Mouse (Mus musculus): ENCODE data around the gene Rai1.

The Rai1 gene

DNA sequence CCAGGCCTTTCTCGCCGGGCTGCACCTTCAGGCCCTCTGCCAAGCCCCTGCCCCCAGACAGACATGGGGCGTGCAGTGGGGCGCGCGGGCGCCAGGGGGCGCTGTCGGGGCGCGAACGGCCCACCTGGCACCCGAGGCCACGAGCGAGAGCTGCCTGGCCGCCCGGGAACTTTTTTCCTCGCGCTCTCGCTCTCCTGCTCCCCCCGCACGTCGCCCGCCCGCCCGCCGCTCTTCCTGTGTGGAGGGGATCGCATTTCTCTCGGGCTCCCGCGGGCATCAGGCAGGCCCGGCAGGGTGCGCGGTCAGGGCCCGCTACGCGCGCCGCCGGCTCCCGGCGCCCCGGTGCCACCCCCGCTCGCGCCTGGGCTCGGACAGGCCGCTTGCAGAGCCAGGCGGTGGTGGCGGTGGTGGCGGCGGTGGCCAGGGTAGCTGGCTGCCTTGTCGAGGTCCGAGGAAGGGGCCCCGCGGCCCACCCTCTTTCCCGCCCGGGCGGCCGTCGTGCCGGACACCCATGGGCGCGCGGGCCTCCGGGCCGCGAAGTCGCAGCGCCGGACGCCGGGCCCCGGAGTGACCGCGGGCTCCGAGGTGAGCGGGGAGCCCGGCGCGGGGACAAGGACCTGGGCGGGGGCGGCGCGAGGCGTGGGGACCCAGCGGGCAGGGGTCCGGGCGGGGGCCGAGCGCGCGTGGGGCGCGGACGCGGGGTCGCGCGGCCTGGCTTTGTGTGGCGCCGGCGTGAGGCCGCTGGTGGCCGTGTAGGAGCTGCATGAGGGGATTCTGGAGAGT, at the start of gene Rai1:
Gene Rai1 (plus strand): TSS at position 204 of the 783 bp plus-strand sequence.
- DNase-seq, result peak; percentile 91

DNA sequence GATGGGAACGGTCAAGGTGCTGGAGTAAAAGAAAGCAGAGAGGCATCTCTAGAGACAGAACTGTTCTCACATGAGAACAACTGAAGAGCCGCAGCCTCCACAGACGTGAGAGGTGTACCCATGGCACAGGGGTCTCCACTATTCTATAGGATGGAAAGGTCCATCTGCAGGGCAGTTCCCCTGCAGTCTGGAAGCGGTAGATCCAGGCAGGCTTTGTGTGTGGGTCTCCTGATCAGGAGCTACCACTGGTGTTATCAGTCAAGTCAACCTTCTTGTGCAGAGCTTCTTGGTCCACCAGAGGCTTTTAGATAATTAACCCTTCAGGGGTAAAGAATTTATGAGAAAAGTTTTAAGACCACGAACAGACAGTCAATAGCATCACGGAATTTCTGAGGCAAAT, 48.3 kb upstream of the Rai1 start:
- DNase-seq, result no peak

DNA sequence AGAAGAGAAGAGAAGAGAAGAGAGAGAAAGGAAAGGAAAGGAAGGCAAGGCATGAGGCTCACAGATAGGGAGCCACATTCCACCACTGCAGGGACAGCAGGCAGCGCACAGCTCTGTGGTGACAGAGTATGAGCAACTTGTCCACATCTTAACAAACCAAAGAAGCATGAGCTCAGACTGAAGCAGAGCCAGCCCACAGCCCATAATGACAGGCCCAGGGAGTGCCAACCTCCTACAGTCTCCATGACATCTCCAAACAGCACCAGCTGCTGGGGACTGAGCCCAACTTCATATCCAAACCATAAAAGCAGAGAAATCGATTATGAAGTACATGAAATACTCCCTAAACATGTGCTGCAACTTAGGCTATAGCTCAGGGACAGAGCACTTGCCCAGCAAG, 46.8 kb upstream of the Rai1 start:
- no peak for DNase-seq

DNA sequence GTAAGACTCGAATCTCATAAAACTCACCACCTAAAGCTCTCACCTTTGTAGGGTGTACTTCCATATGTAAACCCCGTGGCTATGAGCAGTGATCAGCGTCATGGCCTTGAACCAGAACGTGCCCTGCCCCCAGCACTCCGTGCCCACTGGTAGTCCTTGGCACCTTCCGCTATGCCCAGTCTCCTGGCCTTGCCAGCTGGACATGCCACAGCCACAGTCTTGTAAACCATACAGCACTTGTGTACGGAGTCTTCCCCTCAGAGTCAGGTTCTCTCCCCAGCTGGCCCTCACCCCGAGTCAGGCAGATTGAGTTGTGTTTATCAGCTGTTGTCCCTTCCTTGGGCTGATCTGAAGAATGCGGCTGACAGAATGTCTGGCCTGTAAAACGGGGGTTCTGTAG, 46.4 kb upstream of the Rai1 start:
- no peak for DNase-seq

DNA sequence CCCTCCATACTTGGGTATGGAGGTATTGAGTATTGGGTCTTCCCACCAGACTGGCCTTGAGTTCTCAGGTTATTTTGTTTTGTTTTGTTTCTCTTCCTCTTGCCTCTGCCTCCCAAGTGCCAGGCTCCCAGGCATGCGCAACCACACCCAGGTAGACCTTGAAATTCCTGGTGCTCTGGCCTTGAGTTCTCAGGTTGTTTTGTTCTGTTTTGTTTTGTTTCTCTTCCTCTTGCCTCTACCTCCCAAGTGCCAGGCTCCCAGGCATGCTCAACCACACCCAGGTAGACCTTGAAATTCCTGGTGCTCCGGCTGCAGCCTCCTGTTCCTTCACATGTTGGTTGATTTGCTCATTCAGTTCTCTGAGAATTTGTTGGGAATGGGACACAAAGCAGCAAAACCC, 44.8 kb upstream of the Rai1 start:
- no peak for DNase-seq

DNA sequence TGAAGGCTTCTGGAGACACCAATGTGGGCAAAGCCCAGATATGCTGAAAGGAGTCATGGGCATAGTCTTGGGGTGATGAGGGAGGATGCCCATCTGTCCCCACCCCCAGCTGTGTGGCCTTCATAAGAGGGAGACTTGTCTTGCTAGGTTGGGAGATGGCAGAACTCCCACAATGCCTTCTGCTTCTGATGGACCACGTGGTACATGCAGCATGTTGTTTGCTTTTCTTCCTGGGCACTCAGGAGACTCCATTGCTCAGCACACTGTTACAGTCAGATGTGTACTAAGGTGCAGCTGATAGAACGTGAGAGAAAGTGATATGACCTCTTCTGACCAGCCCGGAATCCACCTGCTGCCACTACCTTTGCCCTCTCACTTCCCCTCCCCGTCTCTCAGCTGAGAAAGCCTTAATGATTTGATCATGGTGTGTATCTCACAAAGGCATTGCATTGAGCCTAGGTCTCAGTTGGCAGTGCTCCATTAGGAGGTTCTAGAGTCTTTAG, 43.3 kb upstream of the Rai1 start:
- no peak for DNase-seq

DNA sequence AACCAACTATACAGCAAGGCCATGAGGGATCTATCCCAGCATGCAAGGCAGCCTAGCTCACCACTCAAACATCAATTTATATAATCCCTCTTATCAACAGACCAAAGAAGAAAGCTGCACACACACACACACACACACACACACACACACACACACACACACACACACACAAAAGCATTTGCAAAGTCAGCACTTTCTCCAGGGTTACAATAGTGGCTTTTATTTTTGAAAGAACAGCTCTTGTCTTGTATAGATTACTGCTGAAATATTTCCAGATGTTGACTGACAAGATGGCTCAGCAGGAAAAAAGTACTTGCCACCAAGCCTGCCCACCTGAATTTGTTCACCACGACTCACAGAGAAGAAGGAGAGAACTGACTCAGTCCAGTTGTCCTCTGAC, 39.5 kb upstream of the Rai1 start:
- DNase-seq, result no peak

DNA sequence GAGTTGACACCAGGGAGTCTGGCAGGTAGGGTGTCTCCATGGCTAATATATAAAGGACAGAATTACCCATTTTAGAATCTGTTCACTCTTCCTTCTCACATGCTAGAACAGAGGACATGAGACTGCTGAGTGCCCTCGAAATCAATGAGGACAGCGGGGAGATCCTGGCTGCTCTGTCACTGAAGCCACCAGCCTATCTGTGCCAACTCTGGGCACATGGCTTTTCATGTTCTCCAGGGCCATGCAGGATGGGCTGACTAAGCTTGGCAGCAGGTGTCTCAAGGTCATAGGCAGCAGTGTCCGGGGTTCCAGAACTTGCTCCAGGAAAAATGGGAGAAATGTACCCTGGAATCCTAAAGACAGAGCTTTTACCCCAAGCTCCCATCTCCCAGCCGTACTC, 37.2 kb upstream of the Rai1 start:
- DNase-seq, result no peak

DNA sequence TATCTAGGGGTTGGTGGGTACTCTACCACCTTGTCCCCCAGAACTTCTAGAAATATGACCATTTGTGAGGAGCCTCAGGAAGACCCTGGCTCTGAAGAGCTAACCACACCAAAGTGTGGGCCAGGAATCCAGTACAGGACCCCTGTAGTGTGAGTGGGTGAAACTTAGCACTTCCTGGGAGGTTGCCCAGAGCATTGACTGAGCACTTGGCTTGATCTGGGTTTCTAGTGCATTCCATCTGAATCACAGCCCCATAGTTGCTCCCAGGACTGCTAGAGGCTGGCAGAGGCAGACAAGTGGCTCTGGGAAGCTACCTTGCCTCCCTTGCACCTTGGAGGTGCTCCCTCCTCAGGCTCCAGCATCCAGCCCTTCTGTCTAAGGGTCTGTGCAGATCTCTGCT, 36.2 kb upstream of the Rai1 start:
- no peak for DNase-seq

DNA sequence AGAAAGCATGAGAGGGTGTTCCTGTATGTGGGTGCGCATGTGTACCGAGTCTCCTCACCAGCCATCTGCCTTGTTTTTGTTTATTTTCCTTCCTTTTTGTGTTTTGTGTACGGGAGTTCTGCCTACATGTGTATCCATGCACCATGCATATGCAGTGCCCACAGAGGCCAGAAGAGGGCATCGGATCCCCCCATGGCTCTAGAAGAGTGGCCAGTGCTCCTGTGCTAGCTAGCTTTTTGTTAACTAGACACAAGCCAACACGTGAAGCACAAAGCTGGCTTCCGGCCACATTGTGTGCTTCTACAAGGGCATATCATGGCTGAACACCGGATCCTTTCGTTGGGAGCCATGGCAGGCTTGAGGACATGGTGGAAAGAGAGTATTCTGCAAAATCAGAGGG, 34.2 kb upstream of the Rai1 start:
- DNase-seq, result peak; percentile 65

DNA sequence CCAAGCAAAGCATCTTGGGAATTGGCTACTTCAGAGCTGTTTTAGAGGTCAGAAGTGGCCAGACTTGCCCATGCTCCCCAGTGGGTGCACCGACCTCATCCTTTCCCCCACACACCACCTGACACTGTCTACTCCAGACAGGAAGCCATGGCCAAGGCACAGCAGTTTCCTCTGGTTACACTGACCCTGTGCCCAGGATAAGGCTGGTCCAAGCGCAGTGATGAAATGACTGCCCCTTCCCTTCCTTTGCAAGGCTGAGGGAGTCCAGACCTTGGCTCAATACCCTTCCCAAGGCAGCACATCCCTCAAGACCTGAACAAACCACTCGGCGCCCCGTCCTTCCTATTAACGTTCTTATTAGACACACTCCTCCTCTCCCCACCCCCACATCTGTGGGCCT, 33.6 kb upstream of the Rai1 start:
- no peak for DNase-seq

DNA sequence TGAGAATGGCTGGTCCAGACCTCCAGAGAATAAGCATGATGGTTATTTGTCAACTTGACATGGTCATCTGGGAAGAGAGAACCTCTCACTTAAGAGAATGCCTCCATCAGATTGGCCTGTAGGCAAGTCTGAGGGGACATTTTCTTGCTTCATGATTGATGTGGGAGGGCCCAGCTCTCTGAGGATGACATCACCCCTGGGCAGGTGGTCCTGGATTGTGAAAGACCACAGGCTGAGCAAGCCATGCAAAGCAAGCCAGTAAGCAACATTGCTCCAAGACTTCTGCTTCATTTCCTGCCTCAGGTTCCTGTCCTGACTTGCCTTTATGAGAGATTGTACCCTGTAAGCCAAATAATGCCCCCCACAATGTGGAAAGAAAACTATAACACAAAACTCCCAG, 31.7 kb upstream of the Rai1 start:
- no peak for DNase-seq

DNA sequence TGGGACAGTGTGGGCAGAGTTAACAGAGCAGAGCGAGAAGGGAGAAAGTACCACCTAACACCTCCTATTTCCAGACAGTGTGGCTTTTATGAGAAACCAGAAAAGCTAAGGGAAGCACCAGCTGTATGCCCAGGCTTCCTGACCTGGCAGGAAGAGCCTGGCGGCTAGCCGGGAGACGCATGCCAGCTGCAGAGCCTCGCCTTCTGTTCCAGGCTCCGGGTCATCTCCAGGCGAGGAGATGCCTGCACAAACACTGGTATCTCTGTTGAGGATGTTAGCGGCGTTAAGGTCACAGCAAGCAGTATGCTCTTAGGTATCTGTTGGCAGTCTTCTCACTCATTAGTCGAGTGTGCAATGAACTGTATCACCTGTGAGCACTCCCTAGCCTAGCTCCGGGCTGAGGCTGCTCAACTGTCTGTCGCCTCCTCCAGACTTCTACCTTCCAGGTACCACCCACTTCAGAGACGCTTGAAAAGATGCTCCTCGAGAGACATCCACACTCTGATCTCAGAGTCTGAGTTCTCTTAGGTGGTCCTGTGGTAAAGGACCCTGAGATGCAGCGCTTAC, 30.8 kb upstream of the Rai1 start:
- no peak for DNase-seq

DNA sequence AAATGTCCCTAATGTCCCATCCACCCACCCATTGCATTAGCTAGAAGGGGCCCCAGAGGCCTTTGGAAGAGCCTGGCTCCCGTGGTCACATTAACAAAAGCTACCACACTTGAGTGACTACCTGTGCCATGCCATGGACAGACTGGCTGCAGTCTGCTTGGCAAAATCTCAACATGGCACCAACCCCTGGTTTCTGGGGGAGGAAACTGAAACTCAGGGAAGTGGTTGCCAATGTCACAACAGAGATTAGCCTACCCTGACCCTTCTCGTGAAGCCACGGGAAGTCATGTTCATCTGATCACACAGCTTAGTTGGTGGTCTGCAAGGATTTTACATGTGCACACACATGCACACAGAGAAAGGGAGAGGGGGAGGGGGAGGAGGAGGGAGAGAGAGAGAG, 28.6 kb upstream of the Rai1 start:
- DNase-seq, result no peak

DNA sequence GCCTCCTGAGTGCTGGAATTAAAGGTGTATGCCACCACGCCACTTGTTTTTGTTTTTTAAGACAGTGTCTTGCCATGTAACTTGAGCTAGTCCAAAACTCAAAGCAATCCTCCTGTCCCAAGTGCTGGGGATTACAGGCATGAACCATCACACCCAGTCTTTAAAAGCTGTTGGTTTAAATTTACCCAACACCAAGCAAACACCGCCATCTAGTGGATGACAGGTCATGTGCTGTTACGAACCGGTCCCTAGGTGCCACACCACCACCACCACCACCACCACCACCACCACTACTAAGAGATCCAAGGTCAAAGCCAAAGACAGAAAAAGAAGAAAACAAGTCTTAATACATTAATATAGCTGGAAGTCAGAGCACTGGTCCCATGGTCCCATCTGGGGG, 28.0 kb upstream of the Rai1 start:
- DNase-seq, result peak; percentile 69

DNA sequence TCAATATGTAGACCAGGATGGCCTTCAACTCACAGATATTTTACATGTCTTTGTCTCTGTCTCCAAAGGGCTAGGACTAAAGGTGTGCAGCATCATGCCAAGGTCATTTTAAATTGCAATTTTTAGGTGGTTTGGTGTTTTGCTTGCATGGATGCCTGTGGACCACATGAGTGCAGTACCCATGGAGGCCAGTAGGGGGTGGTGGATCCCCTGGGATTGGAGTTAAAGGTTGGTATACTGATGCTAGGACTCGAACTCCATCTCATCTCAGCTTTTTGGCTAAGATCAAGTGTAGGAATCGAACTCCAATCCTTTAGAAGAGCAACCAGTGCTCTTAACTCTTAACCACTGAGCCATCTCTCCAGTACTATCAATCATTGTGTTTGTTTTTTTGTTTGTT, 20.2 kb upstream of the Rai1 start:
- peak; percentile 73 for DNase-seq

DNA sequence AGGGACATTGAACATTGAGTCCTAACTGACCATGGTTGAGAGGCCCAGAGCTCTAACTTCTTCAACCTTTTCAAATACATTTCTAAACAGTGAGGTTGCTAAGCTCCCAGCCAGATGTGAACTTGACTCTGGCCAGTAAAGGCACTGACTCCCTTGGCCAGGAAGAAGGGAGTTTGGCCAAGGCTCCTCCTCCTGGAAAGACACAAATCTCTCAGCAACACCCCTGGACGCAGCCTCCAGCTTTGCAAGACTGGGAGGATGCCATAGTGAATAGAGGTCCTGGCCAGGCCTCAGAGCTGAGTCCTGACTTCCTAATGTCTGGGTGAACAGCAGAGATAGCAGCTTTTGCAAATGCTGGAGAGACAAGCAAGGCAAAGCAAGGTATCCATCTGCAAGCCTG, 18.1 kb upstream of the Rai1 start:
- no peak for DNase-seq

DNA sequence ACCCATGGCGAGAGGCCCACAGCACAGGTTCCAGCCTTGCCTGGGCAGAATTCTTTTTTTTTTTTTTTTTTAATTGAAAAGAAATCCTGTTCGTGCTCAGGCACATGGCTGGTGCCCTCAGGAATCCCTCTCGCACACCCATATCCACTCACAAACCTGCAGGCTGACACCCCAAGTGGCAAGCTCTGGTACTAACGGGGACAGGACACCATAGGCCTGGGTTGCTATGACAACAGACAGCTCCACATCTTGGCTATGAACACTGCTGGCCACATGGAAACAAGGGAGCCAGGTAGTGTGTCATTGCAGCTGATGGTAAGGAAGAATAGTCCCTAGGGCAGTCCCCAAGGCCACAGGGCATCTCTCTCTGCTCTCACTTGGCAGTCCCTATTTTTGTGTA, 15.9 kb upstream of the Rai1 start:
- peak; percentile 35 for DNase-seq

DNA sequence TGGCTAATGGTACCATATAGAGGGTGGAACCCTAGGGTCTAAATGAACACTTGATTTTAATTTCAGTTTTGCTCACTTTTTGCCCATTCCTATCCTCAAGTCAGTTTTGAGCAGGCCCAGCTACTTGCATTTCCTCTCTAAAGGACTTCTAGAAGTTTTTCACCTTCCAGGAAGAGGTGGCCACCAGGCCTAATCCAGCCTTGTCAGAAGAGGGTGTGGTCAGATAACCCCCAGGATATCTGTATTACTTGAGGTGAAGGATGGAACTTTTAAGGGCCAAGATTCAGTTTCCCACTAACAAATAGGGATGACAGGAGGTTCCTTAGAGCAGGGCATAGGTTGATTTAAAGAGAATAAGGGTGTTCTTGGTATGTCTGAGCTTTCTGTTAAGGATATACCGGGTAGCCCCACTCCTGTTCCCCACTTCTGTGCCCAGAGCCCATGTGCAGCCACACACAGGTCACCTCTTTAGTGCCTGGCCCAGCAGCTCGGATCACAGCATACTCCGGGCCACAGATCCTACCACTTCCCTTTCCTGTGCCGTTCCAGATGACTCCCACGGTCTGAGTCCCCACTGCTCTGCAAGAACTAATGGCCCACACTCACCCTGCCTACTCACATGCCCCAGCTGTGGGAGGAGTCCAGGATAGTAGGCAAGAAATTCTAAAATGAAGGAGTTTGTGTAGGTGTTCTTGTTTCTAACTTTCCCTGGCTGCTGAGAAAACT, 14.0 kb upstream of the Rai1 start:
- peak; percentile 57 for DNase-seq

DNA sequence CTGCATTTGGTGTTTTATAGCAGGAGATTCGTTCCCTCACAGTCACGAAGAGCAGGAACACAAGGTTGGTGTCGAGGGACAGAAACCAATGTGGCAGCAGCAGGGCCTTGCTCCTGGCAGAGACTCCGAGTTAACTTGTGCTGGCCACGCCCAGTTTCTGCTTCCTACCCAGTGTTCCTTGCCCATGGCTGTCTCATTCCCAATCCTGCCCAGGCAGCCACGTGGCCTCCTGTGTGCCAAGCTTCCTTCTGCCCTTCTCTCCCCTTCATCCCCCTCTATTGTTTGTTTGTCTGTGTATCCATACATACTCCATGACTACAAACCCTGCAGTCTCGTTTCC, 13.4 kb upstream of the Rai1 start:
- peak; percentile 42 for DNase-seq

DNA sequence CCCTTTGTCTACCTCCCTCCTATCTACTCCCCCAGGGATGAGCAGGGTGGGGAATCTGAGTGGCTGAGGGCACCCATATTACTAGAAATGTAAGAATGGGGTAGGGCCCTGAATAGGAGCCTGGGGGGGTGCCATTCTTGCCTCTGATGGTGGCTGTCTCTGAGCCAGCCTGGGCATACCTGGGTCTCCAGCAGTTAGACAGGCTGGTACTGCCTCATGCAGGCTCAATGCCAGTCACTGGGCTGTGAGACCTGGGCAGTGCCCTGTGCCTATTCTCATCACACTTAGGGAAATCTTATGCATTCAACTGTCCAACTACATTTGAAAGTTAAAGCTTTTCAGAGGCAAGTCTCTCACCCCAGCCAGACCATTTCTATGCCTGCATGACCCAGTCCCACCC, 11.6 kb upstream of the Rai1 start:
- DNase-seq, result no peak

DNA sequence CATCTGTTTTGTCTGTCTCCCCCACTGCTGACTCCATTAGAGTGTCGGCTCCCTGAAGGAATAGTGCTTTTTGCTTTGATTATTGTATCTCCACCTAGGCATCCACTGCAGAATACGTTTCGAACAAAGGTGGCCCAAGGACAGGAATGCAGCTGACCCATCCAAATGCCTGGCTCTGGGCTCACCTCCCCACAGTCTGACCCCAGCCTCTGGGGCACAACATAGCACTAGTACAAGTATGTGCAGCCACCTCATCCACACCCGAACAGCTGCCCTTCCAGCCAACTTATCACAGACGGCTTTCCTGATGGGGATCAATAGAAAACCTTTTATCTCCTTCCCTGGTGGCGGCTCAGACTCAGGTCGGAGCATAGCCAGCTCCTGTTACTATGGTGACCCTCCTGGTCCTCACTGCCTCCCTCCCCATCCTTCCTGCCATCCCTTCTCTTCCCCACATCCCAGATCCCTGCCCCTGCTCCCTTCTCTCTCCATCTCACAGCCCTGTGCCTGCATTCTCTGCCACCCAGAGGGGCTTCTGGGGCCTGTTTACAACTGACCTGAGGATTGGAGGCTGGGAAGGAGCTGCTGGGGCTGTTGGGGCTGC, 10.7 kb upstream of the Rai1 start:
- DNase-seq, result no peak

DNA sequence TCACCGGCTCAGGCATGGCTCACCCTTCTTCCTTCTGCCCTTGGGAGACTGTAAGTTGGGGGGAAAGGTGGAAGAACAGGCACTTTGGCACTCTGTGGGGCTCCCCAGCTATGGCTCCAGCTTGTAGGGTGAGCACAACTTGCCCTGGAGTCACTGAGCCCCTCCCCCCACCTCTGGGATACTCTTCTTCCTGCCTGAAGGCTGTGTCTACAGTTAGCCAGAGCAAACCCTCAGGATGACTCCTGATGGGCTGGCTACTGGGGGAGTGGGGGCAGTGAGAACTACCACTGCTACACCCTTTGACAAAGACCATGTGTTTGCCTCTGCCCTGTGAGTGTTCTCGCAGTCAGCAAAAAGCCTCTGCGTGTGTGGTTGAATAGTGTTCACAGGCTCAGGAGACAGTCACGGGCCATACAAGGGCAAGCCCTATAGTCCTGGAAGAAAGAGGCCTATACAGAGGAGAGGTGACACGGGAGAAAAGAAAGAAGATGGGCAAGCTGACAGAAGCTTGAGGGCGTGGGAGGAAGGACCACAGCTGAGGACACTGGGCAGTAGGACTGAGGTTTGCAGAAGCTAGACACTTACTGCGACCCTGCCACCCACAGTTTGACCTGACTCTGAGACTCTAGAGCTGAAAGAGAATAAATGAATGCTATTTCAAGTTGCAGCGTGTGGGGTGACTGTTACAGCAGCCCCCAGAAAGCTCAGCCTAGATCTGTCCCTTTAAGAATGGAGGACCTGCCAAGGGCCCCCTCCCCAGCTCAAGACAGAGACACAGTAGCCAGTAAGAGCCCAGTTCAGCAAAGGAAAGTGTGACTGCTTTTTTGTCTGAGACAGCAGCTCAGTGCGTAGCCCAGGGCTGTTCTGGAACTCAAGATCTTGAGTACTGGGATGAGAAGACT, 9.7 kb upstream of the Rai1 start:
- DNase-seq, result no peak
